Mouse (Mus musculus) spleen, adult 2 months (tissue): Measurements from ENCODE around the gene Gm20388.
"Not testable (repeated sequence)": the region's sequence is repeated elsewhere in the genome, so short reads cannot be mapped to it uniquely, and the experiment has no call there.

Experiments
- CTCF ChIP-seq: fragments of 200-500 bp; IDR thresholded peaks from 2 replicates; pipeline ENCODE4 v1.5.1; 2011; ENCODE audit warnings: mild to moderate bottlenecking, inconsistent platforms; ENCODE audit not compliant: insufficient read depth, insufficient read length, insufficient replicate concordance; ENCODE audit errors: extremely low read depth
- POLR2A ChIP-seq: fragments of 200-500 bp; IDR thresholded peaks from 2 replicates; pipeline ENCODE4 v1.6.1; 2011; ENCODE audit warnings: low read depth, low read length, inconsistent platforms

GRCm38 (mm10) chr8:121667936-121668500, 1757.4 kb downstream of the Gm20388 start:
- TF ChIP-seq CTCF, POLR2A: not testable (repeated sequence)
